Mouse (Mus musculus) kidney, embryonic 15.5 days (tissue): ENCODE measurements around the gene Fcgr3. TPM values are rescaled to one million over a fixed set of nuclear protein-coding genes. Genes with fewer than 3 reads are reported as not detected.

ENCODE experiments used
- ATAC-seq: fragments of 200-750 bp; cut with Nextera tagmentation; replicated peaks from 2 replicates; pipeline ENCODE4 v1.8.0; 2017; ENCODE audit warnings: moderate TSS enrichment; ENCODE audit not compliant: low FRiP score
- H3K27ac ChIP-seq: fragments of 300-500 bp; sonication (generic); 2 replicates; pipeline ENCODE4 v1.5.1; 2015; ENCODE audit warnings: mild to moderate bottlenecking, inconsistent platforms
- H3K27me3 ChIP-seq: fragments of 300-500 bp; sonication (generic); 2 replicates; pipeline ENCODE4 v1.6.1; 2015; ENCODE audit warnings: inconsistent platforms
- H3K36me3 ChIP-seq: fragments of 300-500 bp; sonication (generic); 2 replicates; pipeline ENCODE4 v1.6.1; 2015; ENCODE audit warnings: inconsistent platforms
- H3K4me1 ChIP-seq: fragments of 300-500 bp; sonication (generic); 2 replicates; pipeline ENCODE4 v1.6.1; 2015; ENCODE audit warnings: inconsistent platforms
- H3K4me2 ChIP-seq: fragments of 300-500 bp; sonication (generic); 2 replicates; pipeline ENCODE4 v1.6.1; 2015; ENCODE audit warnings: moderate library complexity, mild to moderate bottlenecking, inconsistent platforms
- H3K4me3 ChIP-seq: fragments of 300-500 bp; sonication (generic); replicated peaks from 2 replicates; pipeline ENCODE4 v1.5.1; 2015; ENCODE audit warnings: mild to moderate bottlenecking, inconsistent platforms
- H3K9ac ChIP-seq: fragments of 300-500 bp; sonication (generic); 2 replicates; pipeline ENCODE4 v1.6.1; 2015; ENCODE audit warnings: mild to moderate bottlenecking, inconsistent platforms
- H3K9me3 ChIP-seq: fragments of 300-500 bp; sonication (generic); replicated peaks from 2 replicates; pipeline ENCODE4 v1.6.1; 2016; ENCODE audit warnings: inconsistent platforms
- WGBS: fragments of 180-500 bp; shearing (Covaris S2); methylation state at CpG from one replicate; pipeline ENCODE4 v1.1.7; 2015; ENCODE audit warnings: mixed read lengths; 5-methylcytosine and 5-hydroxymethylcytosine counted together
- polyA plus RNA-seq: library from polyadenylated mRNA; unstranded; fragments of >200 nt; fragmentation: Nextera tagmentation; extraction: Ambion mirVana; gene quantifications from 2 replicates; pipeline ENCODE4 v1.2.1, GENCODE M21; 2015

The Fcgr3 gene
- polyA plus RNA-seq, 1 experiment from 2014 or later = 10.5 TPM

DNA sequence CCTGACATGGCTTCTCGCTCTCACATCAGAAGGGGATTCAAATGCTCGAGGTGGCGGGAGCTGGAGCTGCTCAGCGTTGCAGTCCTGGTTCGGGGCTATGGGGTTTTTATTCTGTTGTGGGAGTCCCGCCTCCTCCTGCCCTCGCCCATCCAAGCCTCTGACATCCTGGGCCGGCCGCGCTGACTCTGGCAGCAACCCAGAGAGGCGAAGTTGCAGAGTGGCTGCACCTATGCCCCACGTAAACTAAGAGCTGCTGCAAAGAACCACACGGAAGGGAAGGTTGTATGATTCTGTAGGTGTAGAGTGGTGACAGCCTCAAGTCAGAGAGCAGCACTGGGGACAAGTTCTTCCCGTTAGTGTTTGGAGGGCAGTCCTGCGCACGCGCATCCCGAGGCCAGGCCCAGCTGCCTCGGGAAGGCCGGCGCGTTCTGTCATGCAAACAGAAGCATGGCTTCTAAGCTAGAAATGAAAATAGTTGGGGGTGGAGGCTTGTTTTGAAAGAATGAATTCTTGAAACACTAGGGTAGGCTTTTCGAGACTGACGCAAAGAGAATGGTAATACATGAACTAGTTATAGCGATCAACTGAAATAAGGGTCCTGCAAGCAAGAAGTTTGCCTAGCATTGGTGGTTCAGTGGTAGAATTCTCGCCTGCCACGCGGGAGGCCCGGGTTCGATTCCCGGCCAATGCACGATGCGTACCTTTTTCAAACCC, 20.2 kb downstream of the Fcgr3 start:
- WGBS = under 1% methylated on average over 33 of the region's 33 CpGs
- H3K27me3 ChIP-seq = peaks cover 6% of the 10 kb centered on the region; the same call in 1 of the 2 replicates
- H3K9ac ChIP-seq = peak overlapping the region; percentile 49
- H3K4me3 ChIP-seq = peak overlapping the region; percentile 54
- H3K4me1 ChIP-seq = no peaks in the 10 kb centered on the region
- H3K9me3 ChIP-seq = no peaks in the 10 kb centered on the region
- H3K4me2 ChIP-seq = peak overlapping the region; percentile 63
- peak overlapping the region; percentile 78 for H3K27ac ChIP-seq
- peak; percentile 96 for ATAC-seq
- H3K36me3 ChIP-seq = no peaks in the 10 kb centered on the region

DNA sequence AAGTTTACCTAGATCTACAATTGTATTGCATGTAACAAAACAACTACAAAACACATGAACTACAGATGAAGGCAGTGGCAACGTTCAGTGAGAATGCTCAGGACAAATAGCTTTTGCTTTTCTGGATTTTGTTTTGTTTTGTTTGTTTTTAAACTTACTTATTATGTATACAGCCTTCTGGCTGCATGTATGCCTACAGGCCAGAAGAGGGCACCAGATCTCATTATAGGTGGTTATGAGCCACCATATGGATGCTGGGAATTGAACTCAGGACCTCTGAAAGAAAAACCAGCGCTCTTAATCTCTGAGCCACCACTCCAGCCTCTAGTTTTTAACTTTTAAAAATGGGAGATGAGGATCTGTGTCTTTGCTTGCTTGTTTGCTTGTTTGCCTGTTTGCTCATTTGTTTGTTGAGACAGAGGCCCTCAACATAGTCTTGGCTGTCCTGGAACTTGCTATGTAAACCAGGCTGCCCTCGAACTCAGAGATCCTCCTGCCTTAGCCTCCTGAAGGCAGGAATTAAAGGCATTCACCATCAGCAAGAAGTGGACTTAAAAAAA, 21.1 kb downstream of the Fcgr3 start:
- 74% methylated on average over 3 of the region's 3 CpGs for WGBS
- H3K4me2 ChIP-seq = peak overlapping the region; percentile 63
- no peaks in the 10 kb centered on the region for H3K4me1 ChIP-seq
- ATAC-seq = no peak
- H3K9me3 ChIP-seq = no peaks in the 10 kb centered on the region
- H3K27me3 ChIP-seq = peaks cover 6% of the 10 kb centered on the region; the same call in 1 of the 2 replicates
- peak overlapping the region; percentile 54 for H3K4me3 ChIP-seq
- H3K9ac ChIP-seq = peak overlapping the region; percentile 49; the same call in 1 of the 2 replicates
- H3K36me3 ChIP-seq = no peaks in the 10 kb centered on the region
- peak overlapping the region; percentile 78; the same call in 1 of the 2 replicates for H3K27ac ChIP-seq

DNA sequence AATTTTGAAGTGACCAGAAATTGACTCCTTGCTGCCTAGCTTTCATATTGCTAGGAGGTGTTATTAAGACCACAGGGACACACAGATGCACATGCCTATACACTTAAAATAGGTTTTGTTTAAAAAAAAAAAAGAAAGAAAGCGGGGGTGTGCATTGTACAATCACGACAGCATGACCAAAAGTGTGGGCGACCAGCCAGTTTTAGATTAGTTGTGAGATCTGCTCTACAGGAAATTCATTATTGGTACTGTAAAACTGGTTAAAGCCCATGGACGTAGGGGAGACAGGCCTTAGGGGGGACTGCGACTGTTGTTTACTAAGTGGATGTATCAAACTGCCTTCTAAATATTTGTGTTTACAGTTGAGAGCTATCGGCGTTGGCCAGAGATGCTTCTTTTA, 24.9 kb downstream of the Fcgr3 start:
- Histone ChIP-seq H3K9ac (no peak overlapping the region), H3K27ac (no peak overlapping the region), H3K4me2 (no peak overlapping the region), H3K36me3 (no peaks in the 10 kb centered on the region), H3K4me3 (no peak overlapping the region), H3K9me3 (no peaks in the 10 kb centered on the region), H3K27me3 (peaks cover 23% of the 10 kb centered on the region), H3K4me1 (peaks cover 9% of the 10 kb centered on the region)
- whole genome bisulfite sequencing = 81% methylated on average over 7 of the region's 7 CpGs
- ATAC-seq = no peak

DNA sequence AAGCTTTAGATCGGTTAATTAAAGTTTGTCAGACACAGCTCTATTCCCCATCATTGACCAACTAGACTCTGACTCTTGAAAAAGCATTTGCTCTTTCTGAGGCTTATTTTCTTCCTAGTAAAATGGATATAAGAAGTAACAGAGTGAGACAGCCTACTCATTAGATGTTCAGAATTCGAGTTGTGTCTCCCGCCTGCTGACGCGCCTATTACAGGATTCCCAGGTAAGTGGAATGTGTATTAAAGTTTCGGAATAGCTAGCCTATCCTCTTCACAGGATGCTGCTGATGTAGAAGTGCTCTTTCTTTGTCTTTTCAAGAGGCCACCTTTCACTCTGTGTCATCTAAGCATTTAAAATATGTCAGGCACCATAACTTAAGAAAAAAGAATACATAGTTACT, 25.6 kb downstream of the Fcgr3 start:
- no peak for ATAC-seq
- peaks cover 25% of the 10 kb centered on the region for H3K27me3 ChIP-seq
- no peaks in the 10 kb centered on the region for H3K36me3 ChIP-seq
- no peak overlapping the region for H3K27ac ChIP-seq
- WGBS = 78% methylated on average over 6 of the region's 6 CpGs
- H3K4me1 ChIP-seq = peaks cover 14% of the 10 kb centered on the region
- H3K4me3 ChIP-seq = no peak overlapping the region
- H3K9me3 ChIP-seq = no peaks in the 10 kb centered on the region
- no peak overlapping the region for H3K4me2 ChIP-seq
- H3K9ac ChIP-seq = no peak overlapping the region

DNA sequence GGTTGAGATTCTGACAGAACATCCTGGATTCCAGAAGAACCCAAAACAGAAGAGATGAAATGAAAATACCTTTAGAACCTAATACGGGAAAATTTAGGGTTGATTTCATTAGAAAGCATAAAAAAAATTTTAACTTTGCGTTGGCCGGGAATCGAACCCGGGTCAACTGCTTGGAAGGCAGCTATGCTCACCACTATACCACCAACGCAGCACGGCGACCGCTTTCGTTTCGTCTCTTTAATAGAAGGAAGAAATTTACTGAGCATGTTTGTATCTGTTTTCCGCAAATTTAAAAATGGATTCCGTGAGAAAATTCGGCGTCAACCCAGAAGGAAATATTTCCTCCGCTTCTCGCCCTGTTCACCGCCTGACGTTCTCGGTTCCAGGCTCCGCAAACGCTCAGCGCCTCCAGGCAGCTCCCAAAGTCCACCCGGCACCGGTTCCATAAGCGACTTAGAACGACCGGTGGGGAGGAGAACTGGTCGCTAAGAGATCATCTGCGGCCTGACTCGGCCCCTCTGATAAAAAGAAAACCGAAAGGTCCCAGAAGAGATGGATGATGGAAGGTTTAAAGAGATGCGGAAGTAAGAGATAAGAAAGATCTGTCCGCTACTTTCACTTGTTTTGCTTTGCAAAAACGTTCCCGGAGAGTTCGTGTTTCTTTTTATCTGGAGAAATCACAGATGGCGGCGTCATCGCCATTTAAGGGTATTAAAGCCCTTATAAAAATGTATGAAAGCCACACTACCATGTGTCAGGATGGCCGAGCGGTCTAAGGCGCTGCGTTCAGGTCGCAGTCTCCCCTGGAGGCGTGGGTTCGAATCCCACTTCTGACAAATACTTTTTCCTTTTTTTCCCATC, 26.6 kb downstream of the Fcgr3 start:
- WGBS = under 1% methylated on average over 47 of the region's 47 CpGs
- H3K4me2 ChIP-seq = peak overlapping the region; percentile 64
- ATAC-seq = peak; percentile 86
- peak overlapping the region; percentile 86 for H3K27ac ChIP-seq
- H3K9me3 ChIP-seq = no peaks in the 10 kb centered on the region
- peak overlapping the region; percentile 69 for H3K4me3 ChIP-seq
- peak overlapping the region; percentile 59 for H3K9ac ChIP-seq
- peaks cover 14% of the 10 kb centered on the region for H3K4me1 ChIP-seq
- H3K27me3 ChIP-seq = peaks cover 25% of the 10 kb centered on the region
- no peaks in the 10 kb centered on the region for H3K36me3 ChIP-seq

DNA sequence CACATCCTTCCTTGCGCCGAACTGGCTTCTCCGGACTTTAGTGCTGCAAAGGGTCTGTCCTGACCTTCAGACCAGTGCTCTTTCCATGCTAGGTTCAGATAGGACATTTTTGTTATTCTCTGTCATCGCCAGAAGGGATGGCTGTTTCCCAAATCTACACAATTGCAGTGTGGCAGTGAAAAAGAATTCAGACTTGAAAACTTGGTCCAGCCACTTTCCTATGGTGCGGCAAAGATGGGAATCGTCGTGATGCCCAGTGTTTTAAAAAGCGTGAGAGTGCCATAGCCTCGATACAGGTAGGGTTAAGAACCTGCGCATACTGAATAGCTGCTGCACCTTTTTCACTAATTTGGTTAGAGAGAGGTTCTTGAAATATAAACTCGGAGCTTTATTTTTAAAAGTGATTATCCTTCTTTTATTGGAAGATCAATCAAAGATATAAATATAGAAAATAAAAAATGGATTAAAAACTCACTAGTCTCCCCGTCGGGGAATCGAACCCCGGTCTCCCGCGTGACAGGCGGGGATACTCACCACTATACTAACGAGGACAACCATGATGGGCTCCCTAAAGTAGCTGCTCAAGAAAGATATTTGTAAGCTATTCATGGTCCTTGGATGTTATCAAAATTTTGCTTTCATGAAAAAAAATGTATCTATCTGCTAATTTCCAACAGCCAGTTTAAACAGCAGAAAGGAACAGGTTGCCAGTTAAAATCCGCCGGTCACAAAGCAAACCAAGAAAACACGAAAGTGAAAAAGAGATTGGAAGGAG, 28.0 kb downstream of the Fcgr3 start:
- 4% methylated on average over 22 of the region's 22 CpGs for WGBS
- Histone ChIP-seq H3K4me1 (peaks cover 20% of the 10 kb centered on the region), H3K9ac (no peak overlapping the region), H3K36me3 (no peaks in the 10 kb centered on the region), H3K27ac (no peak overlapping the region), H3K27me3 (peaks cover 39% of the 10 kb centered on the region), H3K9me3 (no peaks in the 10 kb centered on the region), H3K4me3 (peak overlapping the region; percentile 48), H3K4me2 (peak overlapping the region; percentile 74)
- no peak for ATAC-seq

DNA sequence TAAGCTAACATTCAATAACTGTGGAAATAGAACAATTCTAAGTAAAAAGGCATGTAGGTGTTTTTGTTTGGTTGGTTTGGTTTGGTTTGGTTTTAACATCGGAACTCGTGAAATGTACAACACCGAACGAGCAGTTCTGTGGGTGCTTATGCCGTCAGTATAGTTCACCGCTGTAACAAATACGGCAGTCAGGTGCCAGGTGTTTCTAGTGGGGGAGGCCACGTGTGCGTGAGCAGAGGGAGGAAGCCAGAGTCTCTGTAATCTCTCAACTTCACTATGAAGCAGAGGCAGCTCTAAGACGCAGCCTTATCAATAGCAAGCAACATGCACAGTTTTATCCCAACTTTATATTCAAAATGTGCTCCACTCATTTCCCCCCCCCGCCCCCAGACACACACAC, 29.1 kb downstream of the Fcgr3 start:
- peaks cover 20% of the 10 kb centered on the region for H3K4me1 ChIP-seq
- no peak overlapping the region for H3K27ac ChIP-seq
- no peaks in the 10 kb centered on the region for H3K36me3 ChIP-seq
- H3K4me2 ChIP-seq = peak overlapping the region; percentile 38
- no peak overlapping the region for H3K9ac ChIP-seq
- H3K27me3 ChIP-seq = peaks cover 48% of the 10 kb centered on the region
- H3K9me3 ChIP-seq = no peaks in the 10 kb centered on the region
- 47% methylated on average over 11 of the region's 11 CpGs for WGBS
- H3K4me3 ChIP-seq = 0 out of 2 replicates have a peak overlapping the region, but pooled peaks have one; percentile 7
- no peak for ATAC-seq

DNA sequence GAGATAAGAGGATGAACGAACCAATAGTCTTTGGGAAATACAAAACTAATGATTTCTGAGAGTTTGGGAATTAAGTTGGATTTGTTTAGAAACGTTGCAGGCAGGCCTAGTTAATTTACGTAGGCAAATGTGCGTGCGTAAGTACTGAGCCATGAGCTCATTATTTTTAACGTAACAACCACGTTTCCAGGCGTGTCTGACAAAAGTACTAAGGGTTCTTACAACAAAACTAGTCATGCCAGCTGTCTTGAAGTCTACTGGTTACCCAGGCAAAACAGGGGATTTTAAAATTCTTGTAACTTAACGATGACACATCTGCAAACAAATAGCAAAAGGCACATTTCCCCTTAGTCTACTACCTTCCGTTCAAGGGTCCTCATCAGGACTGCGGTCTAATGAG, 30.5 kb downstream of the Fcgr3 start:
- WGBS = 8% methylated on average over 11 of the region's 11 CpGs
- Histone ChIP-seq H3K4me2 (peak overlapping the region; percentile 93), H3K36me3 (no peaks in the 10 kb centered on the region), H3K27ac (no peak overlapping the region), H3K4me3 (peak overlapping the region; percentile 60), H3K4me1 (peaks cover 20% of the 10 kb centered on the region), H3K27me3 (peaks cover 53% of the 10 kb centered on the region), H3K9me3 (no peaks in the 10 kb centered on the region), H3K9ac (0 out of 2 replicates have a peak overlapping the region, but pooled peaks have one; percentile 21)
- ATAC-seq = no peak

DNA sequence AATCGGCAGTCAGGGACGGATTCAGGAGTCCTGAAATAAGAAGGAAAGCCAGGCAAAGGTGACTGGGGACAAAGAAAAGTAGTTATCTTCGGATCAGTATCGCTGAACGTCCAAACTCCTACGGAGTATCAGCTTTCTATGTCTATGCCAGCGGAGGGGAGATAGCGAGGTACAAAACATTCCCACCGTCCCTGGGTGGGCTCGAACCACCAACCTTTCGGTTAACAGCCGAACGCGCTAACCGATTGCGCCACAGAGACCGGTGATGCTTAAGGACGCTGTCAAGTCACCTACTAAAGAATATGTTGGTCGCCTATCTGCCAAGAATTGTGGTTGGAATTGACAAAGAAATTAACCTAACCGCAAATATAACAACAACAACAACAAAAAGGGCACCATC, 31.0 kb downstream of the Fcgr3 start:
- Histone ChIP-seq H3K9me3 (no peaks in the 10 kb centered on the region), H3K27ac (no peak overlapping the region), H3K9ac (peak overlapping the region; percentile 50), H3K4me1 (peaks cover 20% of the 10 kb centered on the region), H3K27me3 (peaks cover 57% of the 10 kb centered on the region), H3K4me2 (peak overlapping the region; percentile 93), H3K4me3 (peak overlapping the region; percentile 60), H3K36me3 (no peaks in the 10 kb centered on the region)
- ATAC-seq = peak; percentile 68
- WGBS = under 1% methylated on average over 20 of the region's 20 CpGs

DNA sequence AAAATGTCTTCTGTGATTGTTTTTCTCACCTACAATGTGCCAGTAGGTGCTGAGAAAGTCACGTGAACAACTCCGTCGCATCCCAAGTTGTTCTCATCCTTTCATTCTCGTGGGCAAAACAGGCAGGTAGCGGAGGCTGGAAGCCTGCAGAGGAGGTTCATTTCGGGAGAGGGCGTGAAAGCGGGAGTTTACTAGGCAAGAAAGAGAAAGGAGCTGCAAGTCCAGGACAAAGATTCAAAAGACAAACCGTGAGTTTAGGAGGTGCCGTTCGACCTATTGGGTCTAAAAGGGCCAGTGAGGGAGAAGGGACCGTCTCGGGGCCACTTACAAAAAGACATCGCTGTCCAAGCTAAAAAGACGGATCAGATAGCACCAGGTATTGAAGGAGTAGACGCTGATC, 31.5 kb downstream of the Fcgr3 start:
- Histone ChIP-seq H3K4me1 (peaks cover 20% of the 10 kb centered on the region), H3K36me3 (no peaks in the 10 kb centered on the region), H3K9me3 (no peaks in the 10 kb centered on the region), H3K27me3 (peaks cover 58% of the 10 kb centered on the region), H3K9ac (peak overlapping the region; percentile 50), H3K27ac (no peak overlapping the region), H3K4me2 (peak overlapping the region; percentile 93), H3K4me3 (peak overlapping the region; percentile 60)
- no peak for ATAC-seq
- WGBS = under 1% methylated on average over 16 of the region's 16 CpGs

DNA sequence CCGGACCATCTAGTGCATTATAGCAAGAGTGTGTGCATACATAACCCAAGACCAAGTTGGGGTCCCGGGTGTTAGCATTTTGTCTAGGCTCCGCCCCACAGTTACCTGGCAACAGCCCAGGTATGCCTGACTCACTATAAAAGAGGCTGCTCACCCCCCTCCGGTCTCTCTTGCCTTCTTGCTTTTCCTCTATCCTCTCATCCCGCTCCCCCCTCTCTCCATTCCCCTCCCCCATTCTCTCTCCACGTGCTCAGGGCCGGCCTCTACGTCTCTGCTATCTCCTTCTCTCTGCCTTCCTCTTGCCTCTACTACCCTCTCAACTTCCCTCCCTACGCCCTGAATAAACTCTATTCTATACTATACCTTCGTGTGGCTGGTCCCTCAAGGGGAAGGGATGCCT, 32.0 kb downstream of the Fcgr3 start:
- H3K27me3 ChIP-seq = peaks cover 58% of the 10 kb centered on the region
- no peak overlapping the region for H3K27ac ChIP-seq
- WGBS = 6% methylated on average over 10 of the region's 10 CpGs
- H3K36me3 ChIP-seq = no peaks in the 10 kb centered on the region
- H3K4me2 ChIP-seq = peak overlapping the region; percentile 93
- no peaks in the 10 kb centered on the region for H3K9me3 ChIP-seq
- ATAC-seq = no peak
- peak overlapping the region; percentile 60 for H3K4me3 ChIP-seq
- peaks cover 20% of the 10 kb centered on the region for H3K4me1 ChIP-seq
- H3K9ac ChIP-seq = peak overlapping the region; percentile 50
